Mouse (Mus musculus): ENCODE measurements around the gene Zpbp2. TPM values are rescaled to one million over a fixed set of nuclear protein-coding genes. Genes with fewer than 3 reads are reported as not detected.

Zpbp2 gene
- polyA plus RNA-seq, 1 experiment, result 0.20 TPM

- Histone ChIP-seq H3K4me3 (replicated peaks; ENCODE audit: insufficient read depth, low read depth, low read length) (no peak overlapping the region), H3K4me1 (ENCODE audit: control insufficient read depth, insufficient read depth, low read length) (peaks cover 13% of the 10 kb centered on the region), H3K27me3 (ENCODE audit: control insufficient read depth, insufficient read depth, low read length) (no peaks in the 10 kb centered on the region), H3K27ac (ENCODE audit: insufficient read depth, low read length) (no peak overlapping the region)
- WGBS, result 65% methylated on average over 17 of the region's 17 CpGs
- DNase-seq, result no peak
- TF ChIP-seq POLR2A (IDR thresholded peaks at IDR 0.05; ENCODE audit: borderline replicate concordance, insufficient read depth, low read length) (no peak), CTCF (IDR thresholded peaks at IDR 0.05; ENCODE audit: borderline replicate concordance, insufficient read depth, low read depth, low read length) (no peak)
Observed at GRCm38 (mm10) chr11:98581286-98582029, 30.6 kb downstream of the Zpbp2 start.

GRCm38 (mm10) chr11:98582030-98582388 lies 31.1 kb downstream of the Zpbp2 start:
- Histone ChIP-seq H3K4me3 (replicated peaks; ENCODE audit: insufficient read depth, low read depth, low read length) (no peak overlapping the region), H3K27me3 (ENCODE audit: control insufficient read depth, insufficient read depth, low read length) (no peaks in the 10 kb centered on the region), H3K27ac (ENCODE audit: insufficient read depth, low read length) (no peak overlapping the region), H3K4me1 (ENCODE audit: control insufficient read depth, insufficient read depth, low read length) (peaks cover 13% of the 10 kb centered on the region)
- WGBS, result 82% methylated on average over 8 of the region's 8 CpGs
- TF ChIP-seq POLR2A (IDR thresholded peaks at IDR 0.05; ENCODE audit: borderline replicate concordance, insufficient read depth, low read length) (no peak), CTCF (IDR thresholded peaks at IDR 0.05; ENCODE audit: borderline replicate concordance, insufficient read depth, low read depth, low read length) (no peak)
- no peak for DNase-seq

- H3K4me1 ChIP-seq (ENCODE audit: control insufficient read depth, insufficient read depth, low read length), result peaks cover 13% of the 10 kb centered on the region
- no peak overlapping the region for H3K4me3 ChIP-seq (replicated peaks; ENCODE audit: insufficient read depth, low read depth, low read length)
- no peak for TF ChIP-seq POLR2A (IDR thresholded peaks at IDR 0.05; ENCODE audit: borderline replicate concordance, insufficient read depth, low read length)
- TF ChIP-seq CTCF (IDR thresholded peaks at IDR 0.05; ENCODE audit: borderline replicate concordance, insufficient read depth, low read depth, low read length), result no peak
- no peak overlapping the region for H3K27ac ChIP-seq (ENCODE audit: insufficient read depth, low read length)
- DNase-seq, result no peak
- 88% methylated on average over 12 of the region's 12 CpGs for whole genome bisulfite sequencing
- H3K27me3 ChIP-seq (ENCODE audit: control insufficient read depth, insufficient read depth, low read length), result no peaks in the 10 kb centered on the region
Observed at GRCm38 (mm10) chr11:98582551-98583264, 31.8 kb downstream of the Zpbp2 start.

DNA sequence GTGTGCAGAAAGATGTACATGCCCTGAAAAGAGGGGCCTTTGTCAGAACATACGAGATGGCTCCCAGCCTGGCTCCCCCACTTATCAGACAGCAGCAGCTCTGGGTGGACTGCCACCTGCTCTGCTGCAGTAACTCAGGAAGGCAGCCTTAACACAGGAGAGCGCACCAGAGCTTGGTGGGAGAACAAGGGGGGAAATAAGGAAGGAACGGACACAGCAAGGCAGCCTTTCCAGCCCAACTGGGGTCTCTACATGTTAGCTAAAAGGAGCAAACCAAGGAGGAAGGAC lies 32.3 kb downstream of the Zpbp2 start:
- Histone ChIP-seq H3K27me3 (ENCODE audit: control insufficient read depth, insufficient read depth, low read length) (no peaks in the 10 kb centered on the region), H3K4me1 (ENCODE audit: control insufficient read depth, insufficient read depth, low read length) (peaks cover 13% of the 10 kb centered on the region), H3K4me3 (replicated peaks; ENCODE audit: insufficient read depth, low read depth, low read length) (no peak overlapping the region), H3K27ac (ENCODE audit: insufficient read depth, low read length) (no peak overlapping the region)
- 85% methylated on average over 3 of the region's 3 CpGs for WGBS
- DNase-seq, result no peak
- no peak for TF ChIP-seq CTCF (IDR thresholded peaks at IDR 0.05; ENCODE audit: borderline replicate concordance, insufficient read depth, low read depth, low read length)
- no peak for TF ChIP-seq POLR2A (IDR thresholded peaks at IDR 0.05; ENCODE audit: borderline replicate concordance, insufficient read depth, low read length)

DNA sequence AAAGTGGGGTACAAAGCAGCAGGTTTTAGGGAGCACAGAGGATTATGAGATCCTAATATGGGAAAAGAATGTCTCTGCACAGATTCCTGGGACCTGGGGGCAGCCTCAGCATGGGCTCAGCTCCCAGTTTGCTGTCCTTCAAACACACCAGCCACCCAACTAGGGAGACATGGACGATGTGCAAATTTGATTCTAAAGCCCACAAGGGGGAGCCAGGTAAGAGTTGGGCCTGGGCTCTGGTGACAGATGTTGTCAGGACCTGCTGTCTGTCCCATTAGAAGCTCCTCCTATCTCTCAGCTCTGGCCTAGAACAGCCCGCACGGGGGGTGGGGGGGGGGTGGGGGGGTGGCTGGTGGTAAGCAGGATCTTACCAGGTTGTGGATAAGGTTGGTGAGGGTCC lies 32.7 kb downstream of the Zpbp2 start:
- TF ChIP-seq CTCF (IDR thresholded peaks at IDR 0.05; ENCODE audit: borderline replicate concordance, insufficient read depth, low read depth, low read length) (no peak), POLR2A (IDR thresholded peaks at IDR 0.05; ENCODE audit: borderline replicate concordance, insufficient read depth, low read length) (no peak)
- H3K27ac ChIP-seq (ENCODE audit: insufficient read depth, low read length), result no peak overlapping the region
- DNase-seq, result no peak
- no peaks in the 10 kb centered on the region for H3K27me3 ChIP-seq (ENCODE audit: control insufficient read depth, insufficient read depth, low read length)
- H3K4me3 ChIP-seq (replicated peaks; ENCODE audit: insufficient read depth, low read depth, low read length), result no peak overlapping the region
- peaks cover 13% of the 10 kb centered on the region for H3K4me1 ChIP-seq (ENCODE audit: control insufficient read depth, insufficient read depth, low read length)
- 23% methylated on average over 3 of the region's 3 CpGs for WGBS

GRCm38 (mm10) chr11:98584146-98584545 lies 33.2 kb downstream of the Zpbp2 start:
- TF ChIP-seq CTCF (IDR thresholded peaks at IDR 0.05; ENCODE audit: borderline replicate concordance, insufficient read depth, low read depth, low read length) (no peak), POLR2A (IDR thresholded peaks at IDR 0.05; ENCODE audit: borderline replicate concordance, insufficient read depth, low read length) (no peak)
- Histone ChIP-seq H3K4me3 (replicated peaks; ENCODE audit: insufficient read depth, low read depth, low read length) (no peak overlapping the region), H3K4me1 (ENCODE audit: control insufficient read depth, insufficient read depth, low read length) (peaks cover 13% of the 10 kb centered on the region), H3K27ac (ENCODE audit: insufficient read depth, low read length) (no peak overlapping the region), H3K27me3 (ENCODE audit: control insufficient read depth, insufficient read depth, low read length) (no peaks in the 10 kb centered on the region)
- no peak for DNase-seq
- WGBS, result 6% methylated on average over 1 of the region's 1 CpGs

- 88% methylated on average over 6 of the region's 6 CpGs for WGBS
- Histone ChIP-seq H3K4me3 (replicated peaks; ENCODE audit: insufficient read depth, low read depth, low read length) (no peak overlapping the region), H3K27ac (ENCODE audit: insufficient read depth, low read length) (no peak overlapping the region), H3K4me1 (ENCODE audit: control insufficient read depth, insufficient read depth, low read length) (peaks cover 13% of the 10 kb centered on the region), H3K27me3 (ENCODE audit: control insufficient read depth, insufficient read depth, low read length) (no peaks in the 10 kb centered on the region)
- no peak for TF ChIP-seq POLR2A (IDR thresholded peaks at IDR 0.05; ENCODE audit: borderline replicate concordance, insufficient read depth, low read length)
- TF ChIP-seq CTCF (IDR thresholded peaks at IDR 0.05; ENCODE audit: borderline replicate concordance, insufficient read depth, low read depth, low read length), result no peak
- no peak for DNase-seq
Observed at GRCm38 (mm10) chr11:98584629-98585177, 33.8 kb downstream of the Zpbp2 start.
